Mouse (Mus musculus): Measurements from ENCODE around the gene Cd2. TPM values are rescaled to one million over a fixed set of nuclear protein-coding genes. Genes with fewer than 3 reads are reported as not detected.

The Cd2 gene
- total RNA-seq, 2 experiments from 2014 or later = 0.35 to 14.4 TPM

- ATAC-seq (replicated peaks; ENCODE audit: low FRiP score, low TSS enrichment, poor library complexity, severe bottlenecking) = no peak
These were observed 7.0 kb upstream of the Cd2 start for GRCm38 (mm10) chr3:101294487-101295365.

DNA sequence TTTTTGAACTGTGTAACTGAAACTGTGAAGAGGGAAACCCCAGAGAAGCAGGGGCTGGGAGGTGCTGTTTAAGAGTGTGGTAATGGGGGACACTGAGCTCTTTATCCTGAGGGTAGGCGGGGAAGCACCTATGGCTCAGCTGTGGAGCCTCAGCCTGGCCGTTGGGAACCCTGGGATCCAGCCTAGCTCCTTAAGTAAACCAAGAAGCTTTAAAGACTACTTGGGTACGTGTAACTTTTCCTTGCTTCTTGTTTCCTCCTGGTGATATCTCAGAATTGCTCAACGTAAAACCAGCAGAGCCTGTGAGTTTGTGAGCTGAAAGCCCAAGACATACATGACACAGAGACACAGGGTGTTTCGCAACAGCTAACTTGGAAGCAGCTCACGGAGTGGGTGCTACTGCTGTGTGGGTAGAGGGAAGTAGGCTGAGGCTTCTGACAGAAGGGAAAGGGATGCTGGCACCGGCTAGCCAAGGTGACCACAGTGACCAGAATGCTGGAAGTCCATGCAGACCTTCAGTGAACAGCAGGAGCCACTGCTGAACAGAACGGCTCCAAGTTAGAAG is 5.9 kb upstream of the Cd2 start:
- ATAC-seq (replicated peaks; ENCODE audit: low FRiP score, low TSS enrichment, poor library complexity, severe bottlenecking) = no peak

GRCm38 (mm10) chr3:101292611-101293010 is 4.9 kb upstream of the Cd2 start:
- ATAC-seq (replicated peaks; ENCODE audit: low FRiP score, low TSS enrichment, poor library complexity, severe bottlenecking) = no peak

DNA sequence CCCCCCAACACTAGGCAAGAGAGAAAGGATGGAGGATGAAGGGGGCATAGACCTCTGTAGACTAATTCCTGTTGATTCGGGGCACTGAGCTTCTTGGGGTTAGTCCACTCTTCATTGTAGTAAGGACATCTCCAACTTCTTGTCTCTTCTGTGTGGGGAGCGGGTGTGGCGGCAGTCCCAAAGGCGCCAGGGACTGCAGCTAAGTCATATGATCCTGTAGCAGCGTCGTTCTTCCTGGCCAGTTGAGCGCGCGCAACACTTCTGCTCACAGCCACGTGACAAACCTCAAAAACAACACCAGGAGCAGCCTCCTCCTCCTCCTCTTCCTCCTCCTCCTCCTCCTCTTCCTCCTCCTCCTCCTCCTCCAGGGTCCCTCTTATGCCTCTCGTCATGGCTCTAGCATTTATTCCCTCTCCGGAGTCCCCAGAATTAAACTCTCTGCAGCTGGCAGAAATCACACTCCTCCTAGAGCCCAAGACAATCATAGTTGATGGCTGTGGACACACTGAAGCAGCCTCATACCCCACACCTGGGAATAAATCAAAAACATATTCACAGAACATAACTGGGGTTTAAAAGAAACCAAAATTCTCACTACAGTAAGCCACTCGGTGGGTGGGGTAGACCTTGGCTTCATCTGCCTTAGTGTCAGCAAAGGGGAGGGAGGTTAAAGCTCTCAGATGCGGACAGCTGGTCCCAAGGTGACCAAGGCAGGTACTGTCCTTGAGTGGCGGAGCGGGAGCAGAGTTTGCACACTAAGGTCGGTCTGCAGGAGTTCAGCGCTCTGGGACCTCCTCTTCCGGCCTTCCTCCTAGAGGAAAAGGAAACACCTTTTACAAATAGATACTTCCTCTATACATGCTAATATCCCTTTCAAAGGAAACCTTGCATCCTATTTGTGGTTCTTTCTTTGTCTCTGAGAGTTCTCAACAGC is 3.1 kb upstream of the Cd2 start:
- ATAC-seq (replicated peaks; ENCODE audit: low FRiP score, low TSS enrichment, poor library complexity, severe bottlenecking) = no peak

- no peak for ATAC-seq (replicated peaks; ENCODE audit: low FRiP score, low TSS enrichment, poor library complexity, severe bottlenecking)
These were observed 2.3 kb upstream of the Cd2 start for GRCm38 (mm10) chr3:101290036-101290435.

DNA sequence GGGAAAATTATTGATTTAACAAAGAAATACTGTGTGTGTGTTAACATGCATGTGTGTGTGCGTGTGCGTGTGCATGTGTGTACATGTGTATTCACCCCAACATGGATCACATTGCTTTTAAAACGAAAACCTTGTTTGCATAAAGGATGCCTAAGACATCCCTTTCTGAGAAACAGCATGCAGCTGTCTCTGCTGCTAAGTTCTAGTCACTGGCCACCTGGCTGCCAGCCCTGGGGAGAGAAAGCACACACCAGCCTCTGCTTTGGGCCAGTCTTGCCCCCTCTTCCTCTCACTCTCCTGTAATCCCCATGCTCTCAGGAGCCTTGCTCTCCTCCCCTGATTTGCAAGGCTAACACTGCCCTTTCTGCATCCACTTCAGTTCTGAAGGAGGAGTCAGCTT is 1.7 kb upstream of the Cd2 start:
- no peak for ATAC-seq (replicated peaks; ENCODE audit: low FRiP score, low TSS enrichment, poor library complexity, severe bottlenecking)

- no peak for ATAC-seq (replicated peaks; ENCODE audit: low FRiP score, low TSS enrichment, poor library complexity, severe bottlenecking)
These were observed 1.1 kb downstream of the Cd2 start for GRCm38 (mm10) chr3:101286336-101287325.

- ATAC-seq (replicated peaks; ENCODE audit: low FRiP score, low TSS enrichment, poor library complexity, severe bottlenecking) = no peak
These were observed 1.9 kb downstream of the Cd2 start for GRCm38 (mm10) chr3:101285851-101286250.

DNA sequence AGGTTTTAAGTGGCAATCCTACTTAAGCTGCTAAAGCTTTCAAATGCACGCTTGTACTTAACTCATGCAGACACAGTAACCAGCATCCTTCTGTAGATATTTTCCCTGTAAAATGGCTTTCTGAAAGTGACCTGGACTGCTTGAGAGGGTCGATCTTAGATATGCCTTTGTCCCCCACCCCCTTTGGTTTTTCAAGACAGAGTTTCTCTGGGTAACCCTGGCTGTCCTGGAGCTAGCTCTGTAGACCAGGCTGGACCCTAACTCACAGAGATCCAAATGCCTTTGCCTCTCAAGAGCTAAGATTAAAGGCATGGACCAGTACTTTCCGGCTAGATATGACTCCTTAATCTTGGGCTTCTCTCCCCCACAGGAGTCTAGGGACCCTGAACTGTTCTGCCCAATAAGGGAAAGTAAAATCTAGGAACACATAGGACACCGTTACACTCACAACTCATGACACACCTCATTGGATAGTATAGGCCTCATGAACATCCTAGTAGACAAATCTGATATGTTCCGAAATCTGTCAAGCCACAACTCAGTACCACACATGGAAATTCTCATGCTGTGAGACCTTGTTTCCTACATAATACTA is 2.6 kb downstream of the Cd2 start:
- no peak for ATAC-seq (replicated peaks; ENCODE audit: low FRiP score, low TSS enrichment, poor library complexity, severe bottlenecking)

DNA sequence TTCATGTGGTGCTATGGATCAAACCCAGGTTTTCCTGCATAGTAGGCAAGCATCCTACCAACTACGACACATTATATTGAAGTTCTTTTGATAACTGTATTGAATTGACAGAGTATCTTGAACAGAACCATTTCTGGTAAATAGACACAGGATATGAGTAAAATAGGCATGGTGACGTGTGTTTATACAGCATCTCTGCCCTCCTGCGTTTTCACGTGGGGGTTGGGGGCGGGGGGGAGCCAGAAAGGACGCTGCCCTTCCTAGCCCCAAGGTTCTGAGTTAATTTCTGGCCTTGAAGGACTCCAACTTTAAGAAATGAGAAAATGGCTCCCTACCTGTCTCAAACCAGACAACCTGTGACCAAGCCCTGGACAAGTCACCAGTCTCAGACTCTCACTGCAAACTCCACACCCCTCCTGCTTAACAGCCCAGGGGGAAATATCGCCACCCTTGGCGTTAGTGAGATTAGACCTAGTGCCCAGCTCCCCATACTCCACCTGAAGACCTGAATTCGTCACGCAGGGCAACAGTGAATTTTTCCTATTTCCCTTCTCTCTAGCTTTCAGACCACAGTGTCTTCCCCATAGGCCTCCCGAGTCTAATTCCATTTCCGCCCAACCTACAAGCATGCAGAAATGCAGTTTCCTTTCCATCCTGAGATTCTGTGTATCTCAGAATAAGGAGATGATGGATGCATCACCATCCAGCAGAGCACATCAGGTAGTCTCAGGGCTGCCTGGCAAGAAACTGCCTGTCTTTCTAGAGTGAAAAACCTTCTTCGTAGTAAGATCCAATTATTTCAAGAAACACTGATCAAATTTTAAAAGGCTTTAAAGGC is 3.7 kb downstream of the Cd2 start:
- ATAC-seq (replicated peaks; ENCODE audit: low FRiP score, low TSS enrichment, poor library complexity, severe bottlenecking) = no peak

DNA sequence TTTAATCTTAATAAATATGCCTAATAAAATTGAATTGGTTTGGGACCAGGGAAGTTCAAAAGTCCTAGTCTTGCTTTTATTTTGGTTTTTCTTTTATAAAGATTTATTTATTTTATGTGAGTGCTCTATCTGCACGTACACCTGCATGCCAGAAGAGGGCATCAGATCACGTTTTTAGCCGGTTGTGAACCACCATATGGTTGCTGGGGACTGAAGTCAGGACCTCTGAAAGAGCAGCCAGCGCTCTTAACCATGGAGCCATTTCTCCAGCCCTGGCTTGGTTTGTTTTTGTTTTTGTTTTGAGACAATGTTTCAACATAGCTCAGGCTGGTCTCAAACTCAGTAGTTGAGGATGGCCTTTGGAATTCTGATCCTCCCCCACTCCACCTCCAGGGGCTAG is 4.3 kb downstream of the Cd2 start:
- ATAC-seq (replicated peaks; ENCODE audit: low FRiP score, low TSS enrichment, poor library complexity, severe bottlenecking) = no peak

DNA sequence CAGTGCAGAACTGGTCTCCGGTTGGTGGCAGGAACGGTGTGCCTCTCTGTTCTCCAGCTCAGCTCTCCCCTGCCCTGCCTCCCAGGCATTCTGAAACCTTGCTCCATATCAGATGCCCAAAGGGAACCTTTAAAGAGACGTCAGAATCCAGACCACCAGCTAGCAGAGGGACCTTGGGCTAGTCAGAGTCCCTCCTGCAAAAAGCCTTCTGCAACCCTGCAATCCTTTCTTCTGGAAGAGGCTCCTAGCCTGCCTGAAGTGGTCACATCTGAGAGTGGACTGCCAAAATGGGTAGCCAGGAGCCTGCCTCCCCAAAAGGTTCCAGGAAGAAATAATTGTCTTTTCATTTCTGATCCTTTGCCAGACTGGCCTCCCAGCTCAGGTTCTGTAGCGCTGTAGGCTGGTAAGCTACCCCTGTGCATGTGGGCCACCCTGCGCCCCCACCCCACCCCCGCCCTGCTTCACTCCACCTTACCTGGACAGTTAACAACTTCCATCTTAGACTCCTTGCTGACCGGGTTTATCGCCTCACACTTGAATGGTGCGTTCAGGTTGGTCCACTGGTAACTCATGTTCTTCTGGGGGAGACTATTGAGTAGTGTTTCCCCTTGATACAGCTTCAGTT is 5.1 kb downstream of the Cd2 start:
- no peak for ATAC-seq (replicated peaks; ENCODE audit: low FRiP score, low TSS enrichment, poor library complexity, severe bottlenecking)

GRCm38 (mm10) chr3:101281841-101282240 is 5.9 kb downstream of the Cd2 start:
- ATAC-seq (replicated peaks; ENCODE audit: low FRiP score, low TSS enrichment, poor library complexity, severe bottlenecking) = no peak

DNA sequence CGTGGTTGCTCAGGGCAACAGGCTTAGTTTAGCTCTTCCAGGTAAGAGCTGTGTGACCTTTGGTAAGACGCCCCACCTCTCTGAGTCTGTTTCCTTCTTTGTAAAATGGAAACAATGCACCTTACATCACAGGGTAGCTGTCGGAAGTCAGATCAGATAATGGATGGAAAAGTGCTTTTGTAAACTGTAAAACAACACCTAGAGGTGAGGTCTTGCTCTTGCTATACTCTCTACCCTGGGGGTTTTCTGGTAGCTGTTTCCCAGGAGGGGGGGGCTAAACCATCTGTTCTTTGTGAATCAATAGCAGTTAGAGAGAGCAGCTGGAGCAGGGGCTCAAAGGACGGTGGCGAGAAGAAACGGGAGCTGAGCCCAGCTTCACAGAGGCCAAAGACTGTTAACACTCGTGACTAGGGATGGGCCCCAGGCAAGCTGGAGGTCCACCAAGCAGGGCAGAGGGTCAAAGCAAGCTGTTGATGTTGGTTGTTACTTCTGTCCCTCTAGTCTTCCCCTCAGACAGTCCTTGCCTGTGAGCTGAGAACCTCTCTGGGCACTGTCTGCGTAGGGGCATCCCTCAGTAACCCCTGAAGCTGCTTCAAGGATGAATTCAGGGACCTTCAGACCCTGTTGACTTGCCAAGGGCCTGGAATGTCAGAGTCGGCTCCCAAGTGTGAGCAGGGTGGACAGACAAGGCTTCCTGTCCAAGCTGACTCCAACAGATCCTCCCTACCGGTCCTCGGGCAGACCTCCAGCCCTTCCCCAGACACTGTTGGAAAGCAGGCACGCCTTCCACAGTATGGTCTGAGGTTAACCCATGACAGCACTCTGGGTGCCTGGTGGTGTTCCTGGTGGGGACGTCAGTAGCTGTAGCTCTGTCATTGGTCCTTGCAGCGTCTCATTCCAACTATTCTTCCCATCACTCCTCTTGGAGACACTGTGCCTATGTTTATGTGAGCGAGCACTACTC is 7.1 kb downstream of the Cd2 start:
- ATAC-seq (replicated peaks; ENCODE audit: low FRiP score, low TSS enrichment, poor library complexity, severe bottlenecking) = no peak

DNA sequence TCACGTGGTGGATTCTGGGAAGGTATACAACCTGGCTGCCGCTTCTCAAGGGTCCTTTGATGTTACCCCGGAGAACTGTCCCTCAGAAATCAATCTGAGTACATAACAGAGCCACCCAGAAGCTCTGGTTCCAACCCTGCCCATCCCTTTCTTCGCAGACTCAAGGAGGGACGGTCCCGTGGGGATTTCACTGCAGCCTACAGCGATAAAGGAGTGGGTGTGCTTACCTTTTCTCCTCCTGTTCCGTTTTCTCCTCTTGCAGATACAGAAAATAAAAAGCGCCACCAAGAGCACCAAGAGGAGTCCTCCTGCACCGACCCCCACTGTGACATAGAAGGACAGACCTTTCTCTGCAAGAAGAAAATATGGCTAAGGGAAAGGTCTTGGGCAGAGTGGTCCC is 8.2 kb downstream of the Cd2 start:
- no peak for ATAC-seq (replicated peaks; ENCODE audit: low FRiP score, low TSS enrichment, poor library complexity, severe bottlenecking)

- ATAC-seq (replicated peaks; ENCODE audit: low FRiP score, low TSS enrichment, poor library complexity, severe bottlenecking) = no peak
These were observed 9.3 kb downstream of the Cd2 start for GRCm38 (mm10) chr3:101278396-101278795.
